Mouse (Mus musculus): ENCODE data around the gene Tmem42. TPM values are rescaled to one million over a fixed set of nuclear protein-coding genes. Genes with fewer than 3 reads are reported as not detected.

Tmem42 gene
- 10 to 100 TPM; 26.3 to 28.9 TPM for total RNA-seq (2021)

DNA sequence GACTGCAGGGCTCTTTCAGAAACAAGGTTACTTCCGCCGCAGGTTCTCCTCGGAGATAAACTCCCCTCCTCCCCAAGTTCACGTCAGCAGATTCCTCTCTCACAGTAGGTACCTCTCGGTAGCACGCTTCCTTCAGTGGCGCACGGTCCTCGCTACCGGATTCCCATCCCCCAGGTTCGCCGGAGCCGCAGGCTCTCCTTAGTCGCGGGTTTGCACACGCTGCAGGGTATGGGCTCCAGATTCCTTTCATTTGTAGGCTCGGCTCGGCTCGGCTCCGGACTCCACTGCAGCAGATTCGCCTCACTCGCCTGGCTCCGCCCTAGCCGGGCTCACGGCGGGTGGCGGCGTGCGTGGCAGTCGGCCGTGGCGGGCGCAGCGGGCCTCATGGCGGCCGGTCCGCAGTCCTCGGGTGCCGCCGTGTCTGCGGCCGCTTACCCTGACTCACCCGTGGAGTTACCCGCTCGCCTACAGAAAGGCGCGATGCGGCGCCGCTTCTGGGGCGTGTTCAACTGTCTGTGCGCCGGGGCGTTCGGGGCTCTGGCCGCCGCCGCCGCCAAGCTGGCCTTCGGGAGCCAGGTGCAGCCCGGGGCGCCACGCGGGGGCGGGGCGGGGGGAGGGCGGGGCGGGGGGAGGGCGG, at the start of gene Tmem42:
Tmem42 (plus strand) TSS at position 332 of the 637 bp plus-strand sequence.
- peak; percentile 67 to 85 for DNase-seq (ENCODE audit: extremely low spot score in 1 of 2, low spot score in 1 of 2)

DNA sequence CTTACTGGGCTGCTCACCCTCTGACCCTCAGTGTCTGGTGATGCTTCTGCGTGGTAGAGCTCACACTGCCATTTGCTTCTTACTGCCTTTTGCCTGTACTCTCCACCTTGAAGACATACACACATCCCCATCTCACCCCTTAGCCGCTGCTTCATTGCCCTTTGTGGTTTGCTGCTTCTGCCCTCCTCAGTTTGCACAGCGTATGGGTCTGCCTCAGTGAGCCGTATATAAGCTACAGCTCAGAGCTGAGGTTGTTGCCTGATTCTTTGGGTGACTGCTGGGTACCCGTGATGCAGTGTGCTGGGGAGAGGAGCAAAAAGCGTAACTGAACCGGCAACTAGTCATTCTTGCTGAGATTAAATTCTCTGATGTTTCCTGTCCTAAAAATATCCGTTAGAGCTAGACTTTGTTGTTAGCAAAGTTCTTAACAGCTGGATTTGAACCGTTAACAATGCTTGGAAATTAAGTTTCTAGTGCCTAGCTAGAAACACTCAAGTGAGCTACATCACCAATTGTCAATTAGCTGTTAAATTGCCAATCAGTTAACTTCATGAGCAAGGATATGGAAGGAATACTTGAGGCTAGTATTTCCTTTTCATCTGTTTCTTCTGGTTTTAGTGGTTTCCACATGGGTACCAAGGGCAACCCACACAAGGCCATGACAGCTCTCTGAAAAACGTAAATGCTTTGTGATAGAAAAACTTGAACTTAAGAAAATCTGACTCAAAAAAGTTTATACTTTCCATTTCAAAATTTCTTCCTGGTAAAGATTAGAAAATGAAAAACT, 22.5 kb upstream of the Tmem42 start:
- DNase-seq (ENCODE audit: extremely low spot score in 1 of 2, low spot score in 1 of 2) = no peak

DNA sequence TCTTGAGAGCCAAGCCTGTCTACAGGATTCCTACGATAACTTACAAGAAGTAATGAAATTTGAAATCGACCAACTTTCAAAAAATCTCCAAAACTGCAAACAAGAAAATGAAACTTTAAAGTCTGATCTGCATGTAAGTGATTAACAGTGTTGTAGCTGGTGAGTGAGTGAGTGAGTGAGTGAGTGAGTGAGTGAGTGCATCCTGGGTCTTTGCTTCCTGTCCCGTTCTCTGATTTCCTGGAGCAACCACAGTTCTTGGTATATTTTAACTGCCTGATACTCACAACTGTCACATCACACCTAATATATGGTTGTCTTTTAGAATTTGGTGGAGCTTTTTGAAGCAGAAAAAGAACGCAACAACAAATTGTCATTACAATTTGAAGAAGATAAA, 21.9 kb upstream of the Tmem42 start:
- DNase-seq (ENCODE audit: extremely low spot score in 1 of 2, low spot score in 1 of 2) = no peak

DNA sequence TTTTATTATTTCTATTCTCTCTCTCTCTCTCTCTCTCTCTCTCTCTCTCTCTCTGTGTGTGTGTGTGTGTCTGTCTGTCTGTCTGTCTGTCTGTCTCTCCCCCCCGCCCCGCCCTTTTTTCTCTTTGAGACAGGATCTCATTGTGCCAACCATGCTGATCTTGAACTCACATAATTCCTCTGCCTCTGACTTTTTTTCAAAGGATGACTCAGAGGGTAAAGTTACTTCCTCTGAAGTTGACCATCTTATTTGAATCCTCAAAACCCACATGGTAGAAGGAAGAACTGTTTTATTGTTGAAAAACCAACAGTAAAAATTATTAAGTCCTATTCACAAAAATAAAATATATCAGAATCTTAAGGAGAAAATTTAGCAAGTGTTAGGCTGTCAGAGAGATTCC, 16.4 kb upstream of the Tmem42 start:
- DNase-seq (ENCODE audit: extremely low spot score in 1 of 2, low spot score in 1 of 2) = no peak

DNA sequence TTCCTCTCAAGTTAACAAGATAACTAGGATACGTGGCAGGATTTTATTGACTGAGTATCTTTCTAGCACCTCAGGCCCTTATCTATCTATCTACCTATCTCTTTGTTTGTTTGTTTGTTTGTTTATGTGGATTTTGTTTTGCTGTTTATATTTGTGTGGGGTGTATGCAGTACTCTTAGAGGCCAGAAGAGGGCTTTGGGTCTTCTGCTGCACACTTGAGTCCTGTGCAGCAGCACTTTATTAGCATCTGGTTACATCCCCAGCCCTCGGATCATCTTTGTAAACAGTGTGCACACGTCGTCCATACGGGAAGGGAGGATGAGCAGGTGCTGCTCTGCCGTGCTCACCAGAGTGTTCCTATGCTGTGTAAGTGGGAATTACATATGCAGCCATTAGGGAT, 15.1 kb upstream of the Tmem42 start:
- DNase-seq (ENCODE audit: extremely low spot score in 1 of 2, low spot score in 1 of 2) = no peak

DNA sequence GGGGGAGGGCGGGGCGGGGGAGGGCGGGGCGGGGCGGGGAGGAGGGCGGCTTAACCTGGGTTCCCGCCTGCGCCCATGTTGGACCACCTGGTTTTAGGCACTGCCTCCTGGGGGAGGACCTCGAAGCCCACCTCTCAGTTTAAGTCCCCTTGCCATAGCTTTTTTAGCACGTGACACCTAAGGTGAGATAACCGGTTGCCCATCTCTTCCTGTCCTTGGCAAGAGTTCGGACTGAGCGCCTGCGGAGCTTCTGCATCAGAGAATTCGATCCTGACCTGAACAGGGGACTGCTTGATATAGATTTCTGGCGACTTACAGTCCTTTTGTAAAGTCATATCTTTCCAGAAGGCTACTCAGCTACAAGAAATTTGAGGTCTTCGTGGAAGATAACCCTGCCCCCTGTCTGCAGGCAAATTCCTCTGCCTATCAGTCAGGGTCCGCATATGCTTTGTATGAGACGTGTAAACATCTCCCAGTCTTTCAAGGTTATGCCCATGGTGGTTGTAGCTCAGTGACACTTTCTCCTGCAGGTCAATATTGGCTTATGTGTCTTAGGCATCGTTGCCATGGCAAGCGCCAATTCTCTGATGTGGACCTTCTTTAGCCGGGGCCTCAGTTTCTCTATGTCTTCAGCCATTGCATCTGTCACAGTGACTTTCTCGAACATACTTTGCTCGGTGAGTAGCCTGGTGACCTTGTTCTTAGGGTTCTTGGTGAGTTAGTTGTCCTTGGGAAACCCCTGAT, 682 bp downstream of the Tmem42 start:
- DNase-seq (ENCODE audit: extremely low spot score in 1 of 2, low spot score in 1 of 2) = peak; percentile 12 to 19

DNA sequence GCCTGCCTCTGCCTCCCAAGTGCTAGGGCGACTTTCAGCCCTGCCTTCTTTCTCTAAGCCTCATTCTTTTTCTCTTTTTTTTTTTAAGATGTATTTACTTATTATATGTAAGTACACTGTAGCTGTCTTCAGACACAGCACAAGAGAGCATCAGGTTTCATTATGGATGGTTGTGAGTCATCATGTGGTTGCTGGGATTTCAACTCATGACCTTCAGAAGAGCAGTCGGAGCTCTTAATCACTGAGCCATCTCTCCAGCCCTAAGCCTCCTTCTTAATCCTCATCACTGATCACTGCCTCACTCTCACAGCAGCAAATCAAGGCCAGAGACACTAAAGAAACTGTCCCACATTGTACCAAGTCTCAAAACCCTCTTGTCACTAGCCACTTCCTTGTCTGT, 3.1 kb downstream of the Tmem42 start:
- no peak for DNase-seq (ENCODE audit: extremely low spot score in 1 of 2, low spot score in 1 of 2)

DNA sequence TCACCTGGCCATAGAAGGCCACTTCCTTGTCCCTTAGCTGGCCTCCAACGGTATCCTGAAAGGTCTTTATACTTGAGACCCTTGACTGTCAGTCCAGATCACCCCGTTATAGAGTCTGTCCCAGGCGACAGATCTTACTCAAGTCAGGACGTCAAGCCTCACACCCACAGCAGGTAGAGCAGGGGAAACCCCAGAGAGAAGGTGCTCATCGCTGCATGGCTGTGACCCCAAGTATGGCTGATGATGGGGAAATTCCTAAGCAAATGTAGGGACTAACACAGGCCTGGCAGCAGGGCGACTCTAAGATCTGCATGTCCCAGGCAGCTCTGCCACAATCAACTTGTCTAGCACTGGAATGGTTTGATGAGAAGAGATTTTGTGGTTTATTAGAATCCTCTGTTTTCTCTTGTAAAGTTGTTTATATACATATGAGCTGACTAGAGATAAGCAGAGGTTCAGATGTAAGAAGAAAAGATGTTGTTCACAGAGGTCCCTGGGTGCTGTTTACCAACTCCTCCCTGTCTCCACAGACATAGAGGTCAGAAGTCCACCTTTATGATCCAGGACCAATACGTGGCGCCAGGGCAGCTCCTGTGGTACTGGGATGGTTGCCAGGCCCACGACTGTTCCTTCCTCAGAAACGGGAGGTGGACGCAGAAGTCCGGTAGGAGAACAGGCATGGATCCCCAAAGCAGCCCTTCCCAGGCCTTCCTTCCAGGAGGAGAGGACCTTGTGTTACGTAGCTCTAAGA, 10.5 kb downstream of the Tmem42 start:
- DNase-seq (ENCODE audit: extremely low spot score in 1 of 2, low spot score in 1 of 2) = no peak

DNA sequence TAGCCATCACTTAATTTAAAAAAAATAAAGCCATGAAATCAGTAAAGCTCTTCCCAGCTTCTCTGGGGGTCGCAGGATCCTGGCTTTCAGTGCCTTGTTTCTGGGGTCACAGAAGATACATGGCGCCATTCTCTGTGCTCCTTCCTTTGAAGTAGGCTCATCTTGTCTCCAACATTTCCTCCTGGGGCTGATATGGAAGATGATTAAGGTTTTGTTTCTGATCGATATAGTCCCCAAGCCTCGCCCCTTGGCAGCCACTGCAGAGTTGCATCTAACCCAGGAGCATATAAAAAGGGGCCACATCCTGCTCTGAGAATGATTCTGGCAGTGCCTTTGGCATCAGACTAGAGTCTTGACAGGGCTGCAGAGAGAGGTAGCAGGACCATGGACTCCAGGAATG, 13.3 kb downstream of the Tmem42 start, which contains the start of gene Tgm4:
Tgm4 (plus strand) TSS at position 301 of the 400 bp plus-strand sequence.
- no peak for DNase-seq (ENCODE audit: extremely low spot score in 1 of 2, low spot score in 1 of 2)

DNA sequence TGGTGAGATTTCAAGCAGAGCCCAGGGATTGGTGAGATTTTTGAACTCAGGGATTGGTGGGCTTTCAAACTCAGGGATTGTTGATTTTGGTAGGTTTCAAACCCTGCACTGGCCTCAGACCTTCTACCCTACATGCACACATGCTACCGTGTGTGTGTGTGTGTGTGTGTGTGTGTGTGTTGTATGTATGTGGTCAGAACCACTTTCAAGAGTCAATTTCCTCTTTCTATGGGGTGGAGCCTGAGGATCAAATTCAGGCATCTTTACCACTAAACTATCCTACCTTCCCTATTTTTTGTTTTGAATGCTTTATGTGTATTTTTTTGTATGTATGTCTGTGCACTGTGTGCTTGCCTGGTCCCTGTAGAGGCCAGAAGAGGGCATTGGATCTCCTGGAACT, 26.5 kb downstream of the Tmem42 start:
- DNase-seq (ENCODE audit: extremely low spot score in 1 of 2, low spot score in 1 of 2) = no peak

DNA sequence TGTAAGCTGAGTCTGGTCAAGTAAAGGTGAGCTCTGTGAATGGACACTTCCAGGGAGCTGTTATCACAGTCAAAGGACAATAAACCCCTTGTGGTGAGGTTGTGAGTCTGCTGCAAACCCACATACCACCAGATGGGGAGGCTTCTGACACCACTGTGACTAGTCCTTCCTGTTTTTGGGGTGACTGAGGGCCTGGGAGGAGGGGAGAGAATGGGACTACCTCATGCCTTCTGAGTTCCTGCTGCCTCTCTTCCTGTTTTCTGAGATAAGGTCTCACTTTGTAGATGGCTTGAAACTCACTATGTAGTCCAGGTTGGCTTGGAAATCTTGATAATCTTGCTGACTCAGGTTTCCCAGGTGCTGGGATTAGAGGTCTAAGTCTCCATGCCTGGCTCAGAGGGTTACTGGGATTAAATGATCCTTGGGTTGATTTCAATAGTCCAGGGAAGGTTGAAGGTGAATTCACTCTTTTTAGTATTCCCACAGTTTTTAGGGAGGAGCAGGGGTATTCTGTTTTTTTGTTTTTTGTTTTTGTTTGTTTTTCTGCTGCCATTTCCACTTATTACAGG, 37.7 kb downstream of the Tmem42 start:
- no peak for DNase-seq (ENCODE audit: extremely low spot score in 1 of 2, low spot score in 1 of 2)

DNA sequence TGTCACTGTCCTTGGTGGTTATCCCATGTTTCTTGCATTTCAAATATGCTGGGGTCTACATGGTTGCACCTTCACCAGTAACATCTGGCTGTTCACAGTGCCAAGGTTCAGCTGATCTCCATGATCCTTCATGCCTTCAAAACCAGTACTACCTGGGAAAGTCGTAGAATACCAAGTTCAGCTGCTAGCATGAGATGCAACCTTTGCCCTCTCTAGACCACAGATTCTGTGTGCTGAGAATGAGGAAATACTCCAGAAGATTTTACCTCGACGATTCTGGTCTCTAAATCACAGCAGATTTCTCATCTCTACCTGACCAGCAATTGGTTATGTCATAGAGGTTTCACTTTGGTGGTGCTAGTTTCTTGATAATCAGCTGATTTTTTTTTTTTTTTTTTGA, 39.0 kb downstream of the Tmem42 start:
- no peak for DNase-seq (ENCODE audit: extremely low spot score in 1 of 2, low spot score in 1 of 2)

Other genes starting within 250 kb of the Tmem42 start
- 10 to 100 TPM; 18.3 to 19.2 TPM for gene Tcaim, start 215.8 kb upstream of the Tmem42 start, total RNA-seq (2021)
- not detected for gene Gm35549, start 177.3 kb upstream of the Tmem42 start, total RNA-seq (2021)
- 100 to 1,000 TPM; 137 to 183 TPM for gene Zfp445, start 155.3 kb upstream of the Tmem42 start, total RNA-seq (2021)
- gene Zkscan7, start 135.6 kb upstream of the Tmem42 start, total RNA-seq (2021) = 1 to 10 TPM; 4.1 to 5.9 TPM
- 1 to 10 TPM; 6.7 to 6.9 TPM for gene Zfp105, start 98.3 kb upstream of the Tmem42 start, total RNA-seq (2021)
- 10 to 100 TPM; 24.8 to 26.8 TPM for gene 1110059G10Rik, start 70.3 kb upstream of the Tmem42 start, total RNA-seq (2021)
- 1 to 10 TPM; 1.1 to 1.7 TPM for gene Kif15, start 70.3 kb upstream of the Tmem42 start, total RNA-seq (2021)
- gene Tgm4, start 13.4 kb downstream of the Tmem42 start, total RNA-seq (2021) = 1 to 10 TPM; 1.7 to 2.0 TPM
- gene Zdhhc3, start 91.9 kb downstream of the Tmem42 start, total RNA-seq (2021) = 10 to 100 TPM; 61.9 to 64.1 TPM
- 10 to 100 TPM; 40.0 to 42.9 TPM for gene Exosc7, start 91.9 kb downstream of the Tmem42 start, total RNA-seq (2021)
- gene Clec3b, start 129.6 kb downstream of the Tmem42 start, total RNA-seq (2021) = 1 to 10 TPM; 3.1 to 3.9 TPM
- not detected for gene Cdcp1, start 194.7 kb downstream of the Tmem42 start, total RNA-seq (2021)
- gene Tmem158, start 239.4 kb downstream of the Tmem42 start, total RNA-seq (2021) = 10 to 100 TPM; 42.0 to 45.1 TPM